Mouse (Mus musculus): ENCODE results near the gene Aurkaip1.
"Not testable (repeated sequence)": the region's sequence is repeated elsewhere in the genome, so short reads cannot be mapped to it uniquely, and the experiment has no call there.

The Aurkaip1 gene

GRCm38 (mm10) chr4:155831205-155831766 is at the start of gene Aurkaip1:
Gene Aurkaip1 (plus strand): TSS chr4:155831272.
- DNase-seq (ENCODE audit: low spot score): peak; percentile 94

- DNase-seq (ENCODE audit: low spot score): no peak
Observed at GRCm38 (mm10) chr4:155783486-155784080, 47.5 kb upstream of the Aurkaip1 start.

GRCm38 (mm10) chr4:155784081-155784701 is 46.9 kb upstream of the Aurkaip1 start:
- DNase-seq (ENCODE audit: low spot score): peak; percentile 70

GRCm38 (mm10) chr4:155785246-155785645 is 45.8 kb upstream of the Aurkaip1 start:
- no peak for DNase-seq (ENCODE audit: low spot score)

DNA sequence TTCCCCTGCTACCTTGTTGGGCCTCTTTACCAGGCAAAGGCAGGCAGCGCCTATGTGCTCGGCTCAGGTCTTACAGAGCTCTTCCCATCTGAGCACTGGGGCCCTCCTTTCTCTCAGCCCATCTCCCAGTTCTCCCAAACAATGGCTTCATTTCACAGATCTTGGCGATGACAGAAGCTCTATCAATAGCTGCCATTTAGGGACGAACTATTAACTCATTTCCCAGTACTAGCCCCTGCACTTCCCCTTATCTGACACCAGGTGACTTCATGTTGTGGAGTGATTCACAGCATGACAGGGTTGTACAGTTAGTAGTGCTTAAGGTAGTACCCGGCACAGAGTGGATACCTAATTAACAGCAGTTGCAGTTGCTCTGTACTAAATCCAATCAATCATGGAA is 45.3 kb upstream of the Aurkaip1 start, which contains the start of gene Tmem88b:
Gene Tmem88b (minus strand): TSS at position 56 of the 400 bp plus-strand sequence.
- no peak for DNase-seq (ENCODE audit: low spot score)

GRCm38 (mm10) chr4:155788300-155788699 is 42.8 kb upstream of the Aurkaip1 start:
- no peak for DNase-seq (ENCODE audit: low spot score)

DNA sequence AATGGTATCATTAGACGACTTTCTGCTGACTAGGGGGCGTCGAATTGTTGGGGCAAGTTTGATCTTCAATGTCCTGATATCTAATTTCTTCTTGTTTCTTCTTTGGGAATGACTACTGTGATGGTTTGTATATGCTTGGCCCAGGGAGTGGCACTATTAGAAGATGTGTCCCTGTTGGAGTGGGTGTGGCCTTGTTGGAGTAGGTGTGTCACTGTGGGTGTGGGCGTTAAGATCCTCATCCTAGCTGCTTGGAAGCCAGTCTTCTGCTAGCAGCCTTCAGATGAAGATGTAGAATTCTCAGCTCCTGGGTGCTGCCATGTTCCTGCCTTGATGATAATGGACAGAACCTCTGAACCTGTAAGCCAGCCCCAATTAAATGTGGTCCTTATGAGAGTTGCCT is 42.2 kb upstream of the Aurkaip1 start:
- not testable (repeated sequence) for DNase-seq (ENCODE audit: low spot score)

- no peak for DNase-seq (ENCODE audit: low spot score)
Observed at GRCm38 (mm10) chr4:155790021-155790489, 41.0 kb upstream of the Aurkaip1 start, which contains the start of gene Ankrd65. Gene Ankrd65 (plus strand): TSS chr4:155790439.

DNA sequence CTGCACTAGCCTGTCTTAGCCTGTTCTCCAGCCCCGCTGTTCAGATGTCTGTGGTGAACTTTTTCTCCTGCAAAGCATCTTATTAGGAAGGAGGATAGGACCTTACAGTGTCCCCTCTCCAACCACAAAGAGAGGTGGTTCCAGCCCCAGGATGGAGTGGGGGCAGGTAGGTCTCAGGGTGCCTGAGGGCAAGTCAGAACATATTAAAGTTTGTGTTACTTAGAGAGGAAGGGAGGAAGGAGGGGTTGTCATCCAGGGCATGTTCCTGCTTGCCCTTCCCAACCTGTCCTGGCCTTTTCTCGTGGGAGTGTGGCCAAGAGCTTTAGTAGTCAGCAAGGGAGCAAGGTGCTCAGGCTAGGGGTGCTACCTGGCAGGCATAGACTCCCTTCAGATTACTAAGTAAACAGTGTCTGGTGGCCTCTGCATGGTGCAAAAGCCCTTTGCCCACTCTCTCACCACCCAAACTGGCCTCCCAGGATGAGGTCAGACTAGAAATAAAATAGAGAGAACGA is 40.4 kb upstream of the Aurkaip1 start:
- DNase-seq (ENCODE audit: low spot score): peak; percentile 35

GRCm38 (mm10) chr4:155791240-155791933 is 39.7 kb upstream of the Aurkaip1 start:
- DNase-seq (ENCODE audit: low spot score): no peak

DNA sequence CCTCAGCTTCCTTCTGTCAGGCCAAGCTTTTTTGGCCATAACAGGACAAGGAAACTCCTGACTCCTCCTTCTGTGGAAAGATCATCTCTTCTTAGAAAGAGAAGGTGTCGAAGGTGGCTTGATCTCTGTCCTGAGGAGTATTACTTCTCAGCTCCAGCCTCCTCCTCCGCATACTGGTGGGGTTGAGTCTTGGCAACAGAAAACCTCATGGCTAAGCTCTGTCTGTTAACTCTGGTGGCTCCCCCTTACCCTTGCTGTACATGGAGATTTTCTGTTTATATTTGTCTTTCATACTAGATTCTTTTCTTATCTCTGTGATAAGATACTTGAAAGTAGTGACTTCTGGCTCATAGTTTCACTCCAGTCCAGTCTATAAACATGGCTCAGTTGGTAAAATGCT is 37.3 kb upstream of the Aurkaip1 start:
- no peak for DNase-seq (ENCODE audit: low spot score)

DNA sequence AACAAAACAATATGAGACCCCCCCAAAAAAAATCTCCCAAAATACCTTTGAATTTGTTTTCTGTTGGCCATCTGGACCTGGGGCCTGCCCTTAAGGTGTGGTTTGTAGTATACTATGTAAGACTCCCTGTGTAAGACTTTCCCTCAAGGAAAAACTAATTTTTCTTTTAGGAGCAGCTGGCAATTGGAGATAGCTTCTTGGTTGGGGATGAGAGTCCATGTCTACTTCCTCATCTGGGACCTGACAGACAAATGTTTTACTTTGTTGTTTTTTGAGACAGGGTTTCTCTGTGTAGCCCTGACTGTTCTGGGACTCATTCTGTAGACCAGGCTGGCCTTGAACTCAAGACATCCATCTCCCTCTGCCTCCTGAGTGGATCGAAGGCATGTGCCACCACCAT is 29.0 kb upstream of the Aurkaip1 start:
- no peak for DNase-seq (ENCODE audit: low spot score)

DNA sequence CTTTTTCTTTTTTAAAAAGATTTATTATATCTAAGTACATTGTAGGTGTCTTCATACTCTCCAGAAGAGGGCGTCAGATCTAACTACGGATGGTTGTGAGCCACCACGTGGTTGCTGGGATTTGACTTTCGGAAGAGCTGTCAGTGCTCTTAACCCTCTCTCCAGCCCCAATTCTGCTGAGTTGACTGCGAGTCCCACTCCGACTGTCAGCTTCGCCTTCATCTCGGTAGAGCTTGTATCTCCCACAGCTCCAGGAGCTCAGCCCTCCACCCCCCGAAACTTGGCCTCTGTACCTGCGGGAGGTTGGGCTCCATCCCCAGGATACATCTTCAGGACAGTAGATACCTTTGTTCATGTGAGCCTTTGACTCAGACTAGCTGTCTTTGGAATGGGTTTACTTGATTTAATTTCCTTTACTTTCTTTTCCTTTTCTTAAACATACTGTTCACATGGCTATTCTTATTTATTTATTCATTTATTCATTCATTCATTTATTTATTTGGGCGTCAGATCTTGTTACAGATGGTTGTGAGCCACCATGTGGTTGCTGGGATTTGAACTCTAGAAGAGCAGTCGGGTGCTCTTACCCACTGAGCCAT is 28.2 kb upstream of the Aurkaip1 start, which contains the start of gene Mrpl20:
Gene Mrpl20 (plus strand): TSS at position 138 of the 599 bp plus-strand sequence.
- DNase-seq (ENCODE audit: low spot score): no peak

GRCm38 (mm10) chr4:155803340-155804041 is 27.6 kb upstream of the Aurkaip1 start:
- DNase-seq (ENCODE audit: low spot score): peak; percentile 98

- DNase-seq (ENCODE audit: low spot score): no peak
Observed at GRCm38 (mm10) chr4:155807841-155808240, 23.2 kb upstream of the Aurkaip1 start.

DNA sequence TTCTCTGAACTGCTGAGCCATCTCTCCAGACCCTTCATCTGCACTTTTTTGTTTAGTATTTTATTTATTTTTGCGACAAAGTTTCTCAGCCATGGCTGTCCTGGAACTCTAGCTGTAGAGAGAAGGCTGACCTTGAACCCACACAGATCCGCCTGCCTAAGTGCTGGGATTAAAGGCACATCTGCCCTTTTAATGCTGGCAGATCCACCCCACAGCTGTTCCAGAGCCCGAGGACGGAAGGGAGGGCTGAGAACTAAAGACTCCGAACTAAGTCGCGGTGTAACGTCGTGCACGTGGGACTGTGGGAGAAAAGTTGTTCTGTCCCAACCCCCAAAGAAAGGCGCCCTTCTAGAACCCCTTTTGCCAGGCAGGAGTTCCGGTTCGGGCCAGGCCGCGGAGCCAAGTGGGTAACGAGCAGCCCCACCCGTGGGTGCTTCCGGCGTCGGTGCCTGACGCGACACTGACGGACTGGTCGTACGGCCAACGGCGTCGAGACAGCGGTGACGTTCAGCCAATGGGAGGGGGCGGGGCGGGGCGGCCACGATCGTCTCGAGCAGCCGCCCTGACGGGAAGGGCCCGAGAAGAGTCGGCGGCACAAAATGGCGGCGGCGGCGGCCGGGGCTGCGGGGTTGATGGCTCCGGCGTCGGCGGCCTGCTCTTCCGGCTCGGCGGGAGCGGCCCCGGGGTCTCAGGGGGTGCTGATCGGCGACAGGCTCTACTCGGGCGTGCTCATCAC is 19.0 kb upstream of the Aurkaip1 start, which contains the start of gene Ccnl2:
Gene Ccnl2 (plus strand): TSS at position 561 of the 736 bp plus-strand sequence.
- DNase-seq (ENCODE audit: low spot score): peak; percentile 81

DNA sequence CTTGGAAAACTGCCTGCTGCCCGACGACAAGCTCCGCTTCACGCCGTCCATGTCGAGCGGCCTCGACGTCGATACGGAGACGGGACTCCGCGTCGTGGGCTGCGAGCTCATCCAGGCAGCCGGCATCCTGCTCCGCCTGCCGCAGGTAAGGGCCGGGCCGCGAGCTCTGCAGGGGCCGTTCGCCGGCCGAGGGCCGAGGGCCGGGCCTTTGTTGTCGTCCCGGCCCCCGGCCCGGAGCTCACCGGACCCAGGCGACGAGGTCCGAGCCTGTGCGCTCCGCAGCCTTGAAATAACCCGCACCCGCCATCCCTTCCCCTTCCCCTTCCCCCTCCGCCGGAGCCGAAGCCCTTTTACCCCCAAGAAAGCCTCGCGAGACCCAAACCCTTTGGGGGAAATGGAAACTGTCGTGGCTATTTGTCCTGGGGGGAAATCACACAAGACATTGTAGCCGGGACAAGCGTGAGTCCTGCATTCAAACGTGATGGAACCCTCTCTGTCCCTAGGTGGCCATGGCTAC is 18.3 kb upstream of the Aurkaip1 start:
- DNase-seq (ENCODE audit: low spot score): no peak

DNA sequence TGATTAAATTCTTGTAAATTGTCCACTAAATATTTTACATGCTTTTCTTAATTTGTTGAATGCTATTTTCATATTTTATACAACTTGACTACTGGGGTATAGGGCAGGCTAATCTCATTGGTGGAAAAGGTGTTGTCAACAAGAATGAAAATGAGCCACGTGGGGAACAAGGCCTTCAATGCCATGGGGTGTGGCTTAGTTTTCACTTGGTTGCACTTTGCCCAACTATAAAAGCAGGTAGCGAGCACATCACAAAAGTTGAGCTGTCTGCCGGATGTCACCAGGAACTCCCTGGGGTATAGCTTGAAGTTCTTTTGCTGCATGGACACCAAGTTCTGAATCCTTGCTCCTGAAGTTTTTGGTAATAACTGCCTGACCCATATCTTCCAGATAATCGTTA is 13.5 kb upstream of the Aurkaip1 start:
- DNase-seq (ENCODE audit: low spot score): no peak

DNA sequence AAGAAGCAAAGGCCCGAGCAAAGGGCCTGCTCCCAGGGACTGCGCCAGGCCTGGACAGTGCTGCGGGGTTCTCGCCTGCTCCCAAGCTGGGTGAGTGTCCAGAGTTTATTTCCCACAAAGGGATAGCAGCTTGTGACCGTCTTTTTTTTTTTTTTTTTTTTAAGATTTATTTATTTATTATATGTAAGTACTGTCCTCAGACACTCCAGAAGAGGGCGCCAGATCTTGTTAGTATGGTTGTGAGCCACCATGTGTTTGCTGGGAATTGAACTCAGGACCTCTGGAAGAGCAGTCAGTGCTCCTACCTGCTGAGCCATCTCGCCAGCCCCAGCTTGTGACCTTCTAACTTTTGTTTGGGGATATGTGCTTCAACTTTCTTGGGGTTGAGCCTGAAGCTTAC is 10.0 kb upstream of the Aurkaip1 start:
- no peak for DNase-seq (ENCODE audit: low spot score)

- DNase-seq (ENCODE audit: low spot score): no peak
Observed at GRCm38 (mm10) chr4:155823443-155823842, 7.6 kb upstream of the Aurkaip1 start.

Data from urinary bladder, postnatal 25 days (tissue).